ENCODE assay signal across 8 mouse cellular contexts in the genomic region with DNA sequence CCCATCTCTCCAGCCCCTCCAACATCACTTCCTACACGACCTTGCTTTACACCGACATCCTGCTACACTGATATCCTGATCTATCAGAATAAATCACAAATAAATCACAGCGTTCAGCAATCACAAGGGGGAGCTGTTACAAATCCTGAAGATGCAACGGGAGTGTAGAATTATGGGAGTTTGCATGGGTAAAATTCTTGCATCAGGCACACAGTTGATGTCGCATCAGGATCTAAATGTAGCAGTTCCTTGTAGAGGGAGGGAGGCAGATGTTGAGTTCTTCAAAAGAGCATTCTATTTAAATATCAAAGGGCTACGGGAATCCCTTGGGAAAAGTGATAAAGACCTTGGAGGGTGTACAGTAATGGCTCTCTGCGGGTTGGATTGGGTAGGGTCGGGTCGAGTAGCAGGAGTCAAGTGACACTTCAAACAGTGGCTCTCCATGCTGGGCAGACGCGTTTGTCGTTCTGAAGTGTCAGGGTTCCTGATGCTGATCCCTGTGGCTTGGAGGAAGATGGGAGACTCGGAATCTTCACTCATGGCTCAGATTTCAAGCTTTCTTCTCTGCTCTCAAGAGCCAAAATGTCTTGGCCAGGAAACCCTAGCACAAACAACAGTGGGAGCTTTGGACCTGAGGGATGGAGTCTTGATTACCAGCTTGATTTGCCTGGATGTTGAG. TPM values are rescaled to one million over a fixed set of nuclear protein-coding genes. Genes with fewer than 3 reads are reported as not detected.
DNase-seq lines count a peak whose midpoint lies in the region; ATAC-seq and TF ChIP-seq lines count a peak whose summit lies in the region.
"Had no signal": no experiment of that assay in that cellular context is flagged by ENCODE, and none has a peak within 500 bp of the region (broad histone marks: within the 10 kb centered on the region; RNA-seq: fewer than 3 reads in every experiment).

No protein-coding gene starts in this region.

- no peak overlapping the region for H3K9ac ChIP-seq in forebrain, embryonic 15.5 days (replicated peaks)
- peak overlapping the region; percentile 41 for H3K9ac ChIP-seq in midbrain, embryonic 11.5 days (ENCODE audit: low read length)

- intact Hi-C loops in gastrocnemius, postnatal 36 days (cut with DNase I) = no loop called here

- H3K4me2 ChIP-seq in forebrain, embryonic 15.5 days (replicated peaks) = peak overlapping the region; percentile 15
- peak overlapping the region; percentile 39 for H3K4me2 ChIP-seq in midbrain, embryonic 11.5 days

- TF ChIP-seq POLR2A in lung, adult 2 months (IDR thresholded peaks at IDR 0.05; ENCODE audit: borderline replicate concordance, extremely low read depth, low read depth, low read length) = no peak

- WGBS in lung, adult 2 months = 5% methylated on average over 13 of the region's 13 CpGs
- 20% methylated on average over 13 of the region's 13 CpGs for WGBS in forebrain, embryonic 15.5 days
- 19% methylated on average over 13 of the region's 13 CpGs for WGBS in midbrain, embryonic 11.5 days

- ATAC-seq in forebrain, embryonic 15.5 days (replicated peaks) = no peak
- ATAC-seq in midbrain, embryonic 11.5 days (ENCODE audit: low FRiP score) = 0 out of 2 replicates have a peak, but pooled peaks have one; percentile 64

- no peak for TF ChIP-seq CTCF in lung, adult 2 months (IDR thresholded peaks at IDR 0.05; ENCODE audit: insufficient read depth, low read length)

- H3K27ac ChIP-seq in forebrain, embryonic 15.5 days (replicated peaks) = no peak overlapping the region
- no peak overlapping the region for H3K27ac ChIP-seq in midbrain, embryonic 11.5 days (ENCODE audit: low read depth, low read length)

- H3K9me3 ChIP-seq in forebrain, embryonic 15.5 days = no peaks in the 10 kb centered on the region
- no peaks in the 10 kb centered on the region for H3K9me3 ChIP-seq in midbrain, embryonic 11.5 days (ENCODE audit: control insufficient read depth, low read length)

- DNase-seq in lung, postnatal 10 days = peak; percentile 47
- no peak for DNase-seq in lung, adult 2 months
- peak; percentile 90 for DNase-seq in midbrain, embryonic 11.5 days (ENCODE audit: low spot score, missing footprints)
- DNase-seq in right cerebral cortex, postnatal 4 days = no peak
- no peak for DNase-seq in gastrocnemius, postnatal 36 days
- DNase-seq in urinary bladder, postnatal 36 days (ENCODE audit: low spot score in 2 of 2) = no peak
- DNase-seq: thymus, adult 18-20 months had no signal

- H3K4me3 ChIP-seq in lung, adult 2 months (replicated peaks; ENCODE audit: extremely low read depth, low read depth, low read length) = no peak overlapping the region
- H3K4me3 ChIP-seq in forebrain, embryonic 15.5 days = peak overlapping the region; percentile 19
- H3K4me3 ChIP-seq in midbrain, embryonic 11.5 days (ENCODE audit: low read depth, low read length) = peak overlapping the region; percentile 13; the same call in 1 of the 2 replicates

- H3K36me3 ChIP-seq in forebrain, embryonic 15.5 days = no peaks in the 10 kb centered on the region
- no peaks in the 10 kb centered on the region for H3K36me3 ChIP-seq in midbrain, embryonic 11.5 days (ENCODE audit: control insufficient read depth, insufficient read depth, low read length)

- no peaks in the 10 kb centered on the region for H3K4me1 ChIP-seq in lung, adult 2 months (ENCODE audit: control insufficient read depth, insufficient read depth, low read length)
- H3K4me1 ChIP-seq in forebrain, embryonic 15.5 days = peaks cover 9% of the 10 kb centered on the region
- H3K4me1 ChIP-seq in midbrain, embryonic 11.5 days (ENCODE audit: control insufficient read depth, insufficient read depth, low read length) = no peaks in the 10 kb centered on the region

- peaks cover 21% of the 10 kb centered on the region; the same call in 1 of the 2 replicates for H3K27me3 ChIP-seq in forebrain, embryonic 15.5 days
- no peaks in the 10 kb centered on the region; the same call in 1 of the 2 replicates for H3K27me3 ChIP-seq in midbrain, embryonic 11.5 days (ENCODE audit: control insufficient read depth, insufficient read depth, low read length)

RNA-seq across cellular contexts. Expression of a gene that starts 16.0 kb away (rescaled TPM):
- polyA plus RNA-seq in lung, adult 2 months (2012; rRNA removed) = 2.2 and 3.2 TPM in 2 replicates
- polyA plus RNA-seq in forebrain, embryonic 15.5 days (2015; fragmentation: Nextera tagmentation; extraction: Ambion mirVana) = 2.0 TPM in 2 replicates
- polyA plus RNA-seq in midbrain, embryonic 11.5 days (2014; fragmentation: Nextera tagmentation; extraction: Ambion mirVana) = 2.4 and 2.7 TPM in 2 replicates
- 1 to 10 TPM in 1 of 2 experiments, under 1 TPM in 1; 0.89 to 2.1 TPM for total RNA-seq in gastrocnemius, postnatal 36 days (2021)

Comparison
In these comparisons a context has a peak if more than half of its experiments do, and no peak if none do; other contexts are left out.
1. DNase-seq: peak in lung, postnatal 10 days (single experiment) and midbrain, embryonic 11.5 days (single experiment); none in lung, adult 2 months (single experiment), right cerebral cortex, postnatal 4 days (single experiment), gastrocnemius, postnatal 36 days (0 of 2) and urinary bladder, postnatal 36 days (0 of 2).